9 mouse cellular contexts compared by ENCODE assay signal in the genomic region with DNA sequence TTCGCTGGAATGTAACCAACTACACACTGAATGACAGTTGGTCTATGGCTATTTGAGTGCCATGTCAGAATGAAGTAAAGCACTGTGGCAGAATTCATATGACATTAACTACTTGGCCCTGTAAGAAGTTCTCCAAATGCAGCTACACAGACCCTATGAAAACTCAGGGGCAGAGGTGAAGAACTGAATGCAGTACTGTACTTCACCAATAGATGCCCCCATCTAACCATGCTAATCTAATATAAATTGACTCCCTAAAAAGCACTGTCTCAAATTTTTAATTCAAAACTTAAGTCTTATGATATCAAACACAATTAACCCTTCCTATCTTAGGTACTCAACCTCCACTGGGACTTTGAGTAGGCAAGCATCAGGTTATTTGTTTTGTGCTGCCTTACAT. TPM values are rescaled to one million over a fixed set of nuclear protein-coding genes. Genes with fewer than 3 reads are reported as not detected.
DNase-seq lines count a peak whose midpoint lies in the region; ATAC-seq and TF ChIP-seq lines count a peak whose summit lies in the region.
"Had no signal": no experiment of that assay in that cellular context is flagged by ENCODE, and none has a peak within 500 bp of the region (broad histone marks: within the 10 kb centered on the region; RNA-seq: fewer than 3 reads in every experiment).

No protein-coding gene starts in this region.

- H3K9me3 ChIP-seq in kidney, postnatal 0 days (replicated peaks; ENCODE audit: low read length) = no peaks in the 10 kb centered on the region
- H3K9me3 ChIP-seq in kidney, embryonic 15.5 days (replicated peaks) = no peaks in the 10 kb centered on the region
- no peaks in the 10 kb centered on the region for H3K9me3 ChIP-seq in G1E (replicated peaks)
- H3K9me3 ChIP-seq: heart, embryonic 13.5 days; megakaryocyte, embryonic 14.5 days had no signal

- no peak overlapping the region for H3K4me3 ChIP-seq in kidney, postnatal 0 days (replicated peaks; ENCODE audit: low read depth, low read length)
- no peak overlapping the region for H3K4me3 ChIP-seq in kidney, embryonic 15.5 days (replicated peaks)
- H3K4me3 ChIP-seq in G1E (ENCODE audit: low read depth, low read length) = no peak overlapping the region
- H3K4me3 ChIP-seq: heart, embryonic 13.5 days; megakaryocyte, embryonic 14.5 days had no signal

- H3K9ac ChIP-seq in kidney, postnatal 0 days (ENCODE audit: low read depth, low read length) = no peak overlapping the region
- H3K9ac ChIP-seq in kidney, embryonic 15.5 days = no peak overlapping the region
- H3K9ac ChIP-seq: heart, embryonic 13.5 days had no signal

- DNase-seq in kidney, postnatal 0 days (ENCODE audit: low spot score) = peak; percentile 77
- peak; percentile 78 for DNase-seq in CD4-positive, CD25-positive, alpha-beta regulatory T cell, adult 2 months (ENCODE audit: low read depth, low spot score)
- DNase-seq in G1E (ENCODE audit: low spot score) = peak; percentile 1
- peak; percentile 83 for DNase-seq in naive thymus-derived CD4-positive, alpha-beta T cell, adult 2 months (ENCODE audit: low read depth)
- no peak for DNase-seq in ovary, postnatal 14 days (ENCODE audit: low spot score)

- no peak overlapping the region for H3K27ac ChIP-seq in kidney, postnatal 0 days
- H3K27ac ChIP-seq in kidney, embryonic 15.5 days = no peak overlapping the region
- H3K27ac ChIP-seq: heart, embryonic 13.5 days had no signal

- no peak for ATAC-seq in kidney, postnatal 0 days (replicated peaks; ENCODE audit: low FRiP score, low read depth)
- no peak for ATAC-seq in kidney, embryonic 15.5 days (replicated peaks; ENCODE audit: low FRiP score)
- no peak for ATAC-seq in G1E (ENCODE audit: extremely low read depth, insufficient number of reproducible peaks, low FRiP score, poor library complexity, severe bottlenecking)
- ATAC-seq in erythroblast, adult 5-6 weeks (replicated peaks; ENCODE audit: low FRiP score, poor library complexity, severe bottlenecking) = peak; percentile 67; the same call in 1 of the 2 replicates

- 95% methylated on average over 1 of the region's 1 CpGs for whole genome bisulfite sequencing in kidney, postnatal 0 days
- 96% methylated on average over 1 of the region's 1 CpGs for WGBS in kidney, embryonic 15.5 days

- H3K4me2 ChIP-seq in kidney, postnatal 0 days (ENCODE audit: low read length) = no peak overlapping the region
- H3K4me2 ChIP-seq in kidney, embryonic 15.5 days = no peak overlapping the region
- H3K4me2 ChIP-seq: heart, embryonic 13.5 days had no signal

- H3K4me1 ChIP-seq in kidney, postnatal 0 days (replicated peaks; ENCODE audit: insufficient read depth, low read length) = no peaks in the 10 kb centered on the region
- no peaks in the 10 kb centered on the region for H3K4me1 ChIP-seq in kidney, embryonic 15.5 days
- peaks cover 7% of the 10 kb centered on the region; the same call in 1 of the 2 replicates for H3K4me1 ChIP-seq in G1E (ENCODE audit: insufficient read depth, low read depth, low read length)

- H3K36me3 ChIP-seq in kidney, postnatal 0 days (ENCODE audit: insufficient read depth, low read length) = no peaks in the 10 kb centered on the region
- peaks cover 7% of the 10 kb centered on the region; the same call in 1 of the 2 replicates for H3K36me3 ChIP-seq in kidney, embryonic 15.5 days
- H3K36me3 ChIP-seq in G1E (replicated peaks) = peaks cover 48% of the 10 kb centered on the region

- H3K27me3 ChIP-seq in kidney, postnatal 0 days (ENCODE audit: insufficient read depth, low read length) = no peaks in the 10 kb centered on the region
- H3K27me3 ChIP-seq in kidney, embryonic 15.5 days = no peaks in the 10 kb centered on the region
- no peaks in the 10 kb centered on the region for H3K27me3 ChIP-seq in G1E (ENCODE audit: insufficient read depth, low read length)
- H3K27me3 ChIP-seq: heart, embryonic 13.5 days; megakaryocyte, embryonic 14.5 days had no signal

- TF ChIP-seq CTCF in kidney, postnatal 0 days (IDR thresholded peaks at IDR 0.05; ENCODE audit: low read depth) = peak; percentile 78
- TF ChIP-seq CTCF in G1E (IDR thresholded peaks at IDR 0.05; ENCODE audit: low read depth, low read length) = 0 out of 2 replicates have a peak, but pooled peaks have one; percentile 11

RNA-seq across cellular contexts. Expression of a gene that starts 45.9 kb away (rescaled TPM):
- polyA plus RNA-seq in kidney, postnatal 0 days (2015; fragmentation: Nextera tagmentation; extraction: Ambion mirVana) = 36.5 and 40.8 TPM in 2 replicates
- 27.0 and 29.5 TPM in 2 replicates for polyA plus RNA-seq in kidney, embryonic 15.5 days (2015; fragmentation: Nextera tagmentation; extraction: Ambion mirVana)
- total RNA-seq in G1E (2014; fragmentation: Nextera tagmentation) (132 and 165 TPM in 2 replicates), G1E (2017) (84.9 and 96.2 TPM in 2 replicates)
- 29.3 and 35.1 TPM in 2 replicates for polyA plus RNA-seq in G1E (2012)
- total RNA-seq in erythroblast, adult 5-6 weeks (2015; ENCODE audit: low replicate concordance) = 58.6 and 84.4 TPM in 2 replicates
- total RNA-seq in erythroblast, adult 5-6 weeks (2017; ENCODE audit: low replicate concordance) = 59.6 and 75.0 TPM in 2 replicates
